Mouse (Mus musculus) testis, adult 2 months (tissue): Measurements from ENCODE around the gene Armc12.

Source experiments
- CTCF ChIP-seq: fragments of 200-500 bp; IDR thresholded peaks from 2 replicates; pipeline ENCODE4 v1.5.1; 2012; ENCODE audit warnings: low read depth, mild to moderate bottlenecking, inconsistent platforms, low read length, moderate library complexity; ENCODE audit not compliant: control insufficient read depth, insufficient read depth, insufficient replicate concordance
- POLR2A ChIP-seq: fragments of 200-500 bp; IDR thresholded peaks from 2 replicates; pipeline ENCODE4 v1.6.1; 2012; ENCODE audit warnings: low read depth, mild to moderate bottlenecking, inconsistent platforms, low read length, moderate library complexity; ENCODE audit not compliant: control insufficient read depth

DNA sequence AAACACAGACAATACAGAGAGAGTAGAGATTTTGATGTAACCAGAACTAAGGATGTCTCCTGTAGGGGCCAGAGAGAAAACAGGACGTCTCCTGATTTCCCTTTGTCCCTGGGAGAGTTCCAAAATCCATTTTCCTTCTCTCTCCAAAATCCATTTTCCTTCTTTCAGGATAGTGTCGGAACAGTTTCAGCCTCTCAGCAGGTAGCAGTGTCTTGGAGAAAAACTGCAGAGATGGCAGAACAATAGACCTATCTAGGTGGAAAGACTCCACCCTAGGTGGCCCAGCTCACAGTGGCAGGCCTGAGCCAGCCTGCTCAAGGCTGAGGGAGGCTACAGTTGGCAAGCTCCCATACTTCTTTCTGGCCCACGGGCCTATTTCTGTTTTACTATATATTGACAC lies 36.9 kb downstream of the Armc12 start:
- TF ChIP-seq CTCF (no peak), POLR2A (no peak)
